Mouse (Mus musculus): Measurements from ENCODE around the gene Galr3.

GRCm38 (mm10) chr15:79063160-79063740, 21.6 kb downstream of the Galr3 start:
- TF ChIP-seq CTCF (IDR thresholded peaks at IDR 0.05; ENCODE audit: low read depth, low read length) = no peak
- no peak for TF ChIP-seq POLR2A (IDR thresholded peaks at IDR 0.05; ENCODE audit: insufficient read depth, low read length)
- TF ChIP-seq EP300 (IDR thresholded peaks at IDR 0.05; ENCODE audit: insufficient read depth, low read depth, low read length) = no peak

Measured in ES-Bruce4 (cell line).